Mouse (Mus musculus): Measurements from ENCODE around the gene Aloxe3. TPM values are rescaled to one million over a fixed set of nuclear protein-coding genes. Genes with fewer than 3 reads are reported as not detected.

Gene Aloxe3
- total and polyA plus RNA-seq, 2 experiments = 0.09 TPM; not detected in 1

DNA sequence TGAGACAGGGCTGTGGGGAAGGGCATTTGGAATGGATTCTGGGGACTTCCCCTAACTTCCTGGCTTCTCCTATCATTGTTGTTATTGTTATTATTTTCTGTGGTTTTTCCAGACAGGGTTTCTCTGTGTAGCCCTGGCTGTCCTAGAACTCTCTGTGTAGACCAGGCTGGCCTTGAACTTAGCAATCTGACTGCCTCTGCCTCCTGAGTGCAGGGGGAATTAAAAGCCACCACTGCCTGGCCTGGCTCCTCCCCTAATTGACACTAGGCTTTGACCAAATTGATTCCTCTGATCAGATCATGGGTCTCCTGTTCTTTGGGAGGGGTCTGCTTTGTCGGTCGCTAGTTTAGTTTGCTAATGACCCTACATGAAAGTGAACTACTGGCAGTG lies 1.0 kb downstream of the Aloxe3 start:
- Histone ChIP-seq H3K9ac (ENCODE audit: low read depth, low read length) (no peak overlapping the region), H3K79me2 (ENCODE audit: control insufficient read depth, insufficient read depth, low read length) (no peaks in the 10 kb centered on the region), H3K27me3 (ENCODE audit: control insufficient read depth, insufficient read depth, low read length) (no peaks in the 10 kb centered on the region), H3K27ac (replicated peaks; ENCODE audit: insufficient read depth, low read depth, low read length) (no peak overlapping the region), H3K36me3 (ENCODE audit: control insufficient read depth, insufficient read depth, low read length) (no peaks in the 10 kb centered on the region), H3K4me1 (ENCODE audit: control insufficient read depth, insufficient read depth, low read length) (peaks cover 11% of the 10 kb centered on the region; the same call in 1 of the 2 replicates), H3K4me3 (ENCODE audit: insufficient read depth, low read depth, low read length) (no peak overlapping the region)
- 73% methylated on average over 2 of the region's 2 CpGs for WGBS
- TF ChIP-seq POLR2A (IDR thresholded peaks at IDR 0.05; ENCODE audit: extremely low read depth, insufficient read depth, low read length) (no peak), CTCF (IDR thresholded peaks at IDR 0.05; ENCODE audit: low read depth, low read length) (no peak)
- no peak for DNase-seq (ENCODE audit: extremely low read depth, low read depth, low spot score)

DNA sequence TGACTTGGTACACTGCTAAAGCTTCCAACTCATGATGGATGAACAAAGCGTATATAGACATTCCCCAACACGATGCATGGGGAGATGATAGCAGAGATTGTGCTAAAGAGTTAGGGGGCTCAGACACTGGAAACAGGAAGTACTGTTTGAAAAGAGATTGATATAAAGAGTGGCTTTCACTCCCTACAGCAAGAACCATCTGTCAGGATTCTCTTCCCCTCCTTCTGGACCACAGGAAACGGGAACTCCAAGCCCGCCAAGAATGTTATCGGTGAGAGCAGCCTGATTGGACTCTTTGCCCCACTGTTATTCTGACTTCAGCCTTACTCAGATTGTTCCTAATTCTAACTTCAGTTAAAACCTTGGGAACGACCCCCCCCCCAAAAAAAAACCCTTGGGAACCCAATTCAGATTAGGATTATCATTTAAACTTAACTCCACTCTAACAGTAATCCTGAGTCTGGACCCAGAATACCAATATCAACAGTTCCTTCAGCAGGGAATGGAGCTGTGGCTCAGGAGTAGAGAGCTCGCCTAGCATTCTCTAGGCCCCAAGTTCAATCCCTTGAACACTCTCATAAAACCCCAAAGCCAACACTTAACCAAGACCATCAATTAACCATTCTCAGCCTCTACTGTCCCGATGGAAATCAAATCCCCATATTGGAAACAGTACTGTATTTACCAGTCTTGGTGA lies 2.9 kb downstream of the Aloxe3 start:
- Histone ChIP-seq H3K27ac (replicated peaks; ENCODE audit: insufficient read depth, low read depth, low read length) (no peak overlapping the region), H3K4me1 (ENCODE audit: control insufficient read depth, insufficient read depth, low read length) (peaks cover 8% of the 10 kb centered on the region; the same call in 1 of the 2 replicates), H3K9ac (ENCODE audit: low read depth, low read length) (no peak overlapping the region), H3K27me3 (ENCODE audit: control insufficient read depth, insufficient read depth, low read length) (no peaks in the 10 kb centered on the region), H3K79me2 (ENCODE audit: control insufficient read depth, insufficient read depth, low read length) (no peaks in the 10 kb centered on the region), H3K36me3 (ENCODE audit: control insufficient read depth, insufficient read depth, low read length) (no peaks in the 10 kb centered on the region), H3K4me3 (ENCODE audit: insufficient read depth, low read depth, low read length) (no peak overlapping the region)
- 68% methylated on average over 8 of the region's 8 CpGs for WGBS
- TF ChIP-seq CTCF (IDR thresholded peaks at IDR 0.05; ENCODE audit: low read depth, low read length) (no peak), POLR2A (IDR thresholded peaks at IDR 0.05; ENCODE audit: extremely low read depth, insufficient read depth, low read length) (no peak)
- DNase-seq (ENCODE audit: extremely low read depth, low read depth, low spot score) = no peak

DNA sequence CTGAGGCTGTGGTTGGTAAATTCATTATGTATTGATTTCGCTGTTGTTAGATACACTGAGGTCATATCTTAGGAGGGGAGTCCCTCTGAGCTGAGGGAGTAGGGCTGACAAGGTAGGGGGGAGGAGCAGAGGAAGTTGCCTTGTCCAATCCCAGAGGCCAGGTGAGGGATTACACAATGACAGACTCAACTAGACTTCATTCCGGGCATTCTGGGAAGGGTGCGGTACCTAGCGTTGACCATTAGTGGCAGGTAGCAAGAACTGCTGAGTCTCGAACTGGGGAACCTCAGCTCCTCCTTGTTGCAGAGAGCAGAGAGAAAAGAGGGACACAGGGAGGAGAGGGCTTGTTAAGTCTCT lies 7.8 kb downstream of the Aloxe3 start:
- no peak overlapping the region for H3K9ac ChIP-seq (ENCODE audit: low read depth, low read length)
- no peak overlapping the region for H3K4me3 ChIP-seq (ENCODE audit: insufficient read depth, low read depth, low read length)
- H3K36me3 ChIP-seq (ENCODE audit: control insufficient read depth, insufficient read depth, low read length) = no peaks in the 10 kb centered on the region
- H3K27me3 ChIP-seq (ENCODE audit: control insufficient read depth, insufficient read depth, low read length) = no peaks in the 10 kb centered on the region
- no peaks in the 10 kb centered on the region for H3K79me2 ChIP-seq (ENCODE audit: control insufficient read depth, insufficient read depth, low read length)
- 34% methylated on average over 5 of the region's 5 CpGs for WGBS
- TF ChIP-seq POLR2A (IDR thresholded peaks at IDR 0.05; ENCODE audit: extremely low read depth, insufficient read depth, low read length) (no peak), CTCF (IDR thresholded peaks at IDR 0.05; ENCODE audit: low read depth, low read length) (no peak)
- H3K4me1 ChIP-seq (ENCODE audit: control insufficient read depth, insufficient read depth, low read length) = peaks cover 4% of the 10 kb centered on the region; the same call in 1 of the 2 replicates
- DNase-seq (ENCODE audit: extremely low read depth, low read depth, low spot score) = no peak
- H3K27ac ChIP-seq (replicated peaks; ENCODE audit: insufficient read depth, low read depth, low read length) = no peak overlapping the region

DNA sequence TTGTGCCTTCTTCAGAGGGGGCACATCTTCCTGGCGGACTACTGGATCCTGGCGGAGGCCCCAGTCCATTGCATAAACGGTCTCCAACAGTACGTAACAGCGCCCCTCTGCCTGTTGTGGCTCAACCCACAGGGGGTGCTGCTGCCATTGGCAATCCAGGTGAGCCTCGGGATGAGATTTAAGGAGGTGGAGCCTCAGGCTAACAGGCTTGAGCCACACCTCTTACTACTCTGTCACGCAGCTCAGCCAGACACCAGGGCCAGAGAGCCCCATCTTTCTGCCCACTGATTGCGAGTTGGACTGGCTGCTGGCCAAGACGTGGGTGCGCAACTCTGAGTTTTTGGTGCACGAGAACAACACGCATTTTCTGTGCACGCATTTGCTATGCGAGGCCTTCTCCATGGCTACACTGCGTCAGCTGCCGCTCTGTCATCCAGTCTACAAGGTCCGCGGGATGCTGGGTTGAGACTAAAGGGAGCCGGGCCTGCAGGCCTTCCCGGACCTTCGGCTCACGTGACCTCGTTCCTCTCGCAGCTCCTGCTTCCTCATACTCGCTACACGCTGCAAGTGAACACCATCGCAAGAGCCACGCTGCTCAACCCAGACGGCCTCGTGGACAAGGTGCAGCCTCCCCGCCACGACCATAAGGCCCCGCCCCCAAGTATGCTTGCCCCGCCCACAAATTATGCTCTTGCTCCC lies 8.4 kb downstream of the Aloxe3 start:
- H3K9ac ChIP-seq (ENCODE audit: low read depth, low read length) = peak overlapping the region; percentile 2; the same call in 1 of the 2 replicates
- peak overlapping the region; percentile 26 for H3K4me3 ChIP-seq (ENCODE audit: insufficient read depth, low read depth, low read length)
- no peaks in the 10 kb centered on the region for H3K27me3 ChIP-seq (ENCODE audit: control insufficient read depth, insufficient read depth, low read length)
- WGBS = 8% methylated on average over 34 of the region's 34 CpGs
- DNase-seq (ENCODE audit: extremely low read depth, low read depth, low spot score) = peak; percentile 37
- TF ChIP-seq POLR2A (IDR thresholded peaks at IDR 0.05; ENCODE audit: extremely low read depth, insufficient read depth, low read length) (no peak), CTCF (IDR thresholded peaks at IDR 0.05; ENCODE audit: low read depth, low read length) (peak; percentile 46)
- no peaks in the 10 kb centered on the region for H3K79me2 ChIP-seq (ENCODE audit: control insufficient read depth, insufficient read depth, low read length)
- peaks cover 4% of the 10 kb centered on the region; the same call in 1 of the 2 replicates for H3K4me1 ChIP-seq (ENCODE audit: control insufficient read depth, insufficient read depth, low read length)
- no peak overlapping the region for H3K27ac ChIP-seq (replicated peaks; ENCODE audit: insufficient read depth, low read depth, low read length)
- H3K36me3 ChIP-seq (ENCODE audit: control insufficient read depth, insufficient read depth, low read length) = no peaks in the 10 kb centered on the region

DNA sequence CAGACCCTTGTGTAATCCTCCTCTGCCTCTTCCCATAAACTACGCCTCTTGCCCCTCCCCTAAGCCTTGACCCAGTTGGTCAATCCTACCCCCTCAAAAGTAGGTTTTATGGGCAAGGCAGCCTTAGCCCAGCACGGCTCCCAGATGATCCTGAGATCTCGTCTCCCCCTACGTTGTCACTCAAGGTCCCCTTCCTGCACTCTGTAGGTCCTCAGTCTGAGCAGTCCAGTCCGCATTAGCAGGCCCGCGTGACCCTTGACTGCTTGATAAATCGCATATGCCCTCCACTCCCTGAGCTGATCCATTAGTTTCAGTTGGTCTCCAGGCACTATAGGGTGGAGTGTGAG lies 8.9 kb downstream of the Aloxe3 start:
- WGBS = 66% methylated on average over 8 of the region's 8 CpGs
- H3K4me1 ChIP-seq (ENCODE audit: control insufficient read depth, insufficient read depth, low read length) = peaks cover 4% of the 10 kb centered on the region; the same call in 1 of the 2 replicates
- H3K27ac ChIP-seq (replicated peaks; ENCODE audit: insufficient read depth, low read depth, low read length) = no peak overlapping the region
- H3K36me3 ChIP-seq (ENCODE audit: control insufficient read depth, insufficient read depth, low read length) = no peaks in the 10 kb centered on the region
- H3K9ac ChIP-seq (ENCODE audit: low read depth, low read length) = no peak overlapping the region
- no peaks in the 10 kb centered on the region for H3K79me2 ChIP-seq (ENCODE audit: control insufficient read depth, insufficient read depth, low read length)
- no peaks in the 10 kb centered on the region for H3K27me3 ChIP-seq (ENCODE audit: control insufficient read depth, insufficient read depth, low read length)
- TF ChIP-seq POLR2A (IDR thresholded peaks at IDR 0.05; ENCODE audit: extremely low read depth, insufficient read depth, low read length) (no peak), CTCF (IDR thresholded peaks at IDR 0.05; ENCODE audit: low read depth, low read length) (no peak)
- DNase-seq (ENCODE audit: extremely low read depth, low read depth, low spot score) = no peak
- H3K4me3 ChIP-seq (ENCODE audit: insufficient read depth, low read depth, low read length) = peak overlapping the region; percentile 26; the same call in 1 of the 2 replicates

DNA sequence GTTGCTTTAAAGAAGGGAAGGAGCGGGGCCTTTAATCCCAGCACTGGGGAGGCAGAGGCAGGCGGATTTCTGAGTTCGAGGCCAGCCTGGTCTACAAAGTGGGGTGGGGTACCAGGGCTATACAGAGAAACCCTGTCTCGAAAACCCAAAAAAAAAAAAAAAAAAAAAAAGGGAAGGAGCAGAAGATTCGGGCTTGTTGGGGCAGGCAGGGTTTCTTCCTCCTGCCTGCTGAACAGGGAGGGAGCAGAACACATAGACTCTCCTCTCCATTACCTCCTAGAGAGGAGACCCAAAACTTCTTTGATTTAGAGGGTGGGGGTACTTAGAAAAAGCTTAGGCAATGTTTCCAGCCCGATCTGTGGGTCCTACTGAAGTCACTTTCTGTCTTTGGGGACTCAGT lies 9.7 kb downstream of the Aloxe3 start:
- 95% methylated on average over 5 of the region's 6 CpGs for WGBS
- Histone ChIP-seq H3K27ac (replicated peaks; ENCODE audit: insufficient read depth, low read depth, low read length) (no peak overlapping the region), H3K9ac (ENCODE audit: low read depth, low read length) (no peak overlapping the region), H3K27me3 (ENCODE audit: control insufficient read depth, insufficient read depth, low read length) (no peaks in the 10 kb centered on the region), H3K79me2 (ENCODE audit: control insufficient read depth, insufficient read depth, low read length) (no peaks in the 10 kb centered on the region), H3K36me3 (ENCODE audit: control insufficient read depth, insufficient read depth, low read length) (no peaks in the 10 kb centered on the region), H3K4me3 (ENCODE audit: insufficient read depth, low read depth, low read length) (no peak overlapping the region), H3K4me1 (ENCODE audit: control insufficient read depth, insufficient read depth, low read length) (peaks cover 4% of the 10 kb centered on the region; the same call in 1 of the 2 replicates)
- no peak for TF ChIP-seq CTCF (IDR thresholded peaks at IDR 0.05; ENCODE audit: low read depth, low read length)
- no peak for TF ChIP-seq POLR2A (IDR thresholded peaks at IDR 0.05; ENCODE audit: extremely low read depth, insufficient read depth, low read length)
- DNase-seq (ENCODE audit: extremely low read depth, low read depth, low spot score) = no peak

All from liver, adult 2 months (tissue).